Mouse (Mus musculus): ENCODE data around the gene Unc5b. TPM values are rescaled to one million over a fixed set of nuclear protein-coding genes. Genes with fewer than 3 reads are reported as not detected.

The Unc5b gene
- polyA plus RNA-seq, 1 experiment from 2014 or later: 2.4 TPM

DNA sequence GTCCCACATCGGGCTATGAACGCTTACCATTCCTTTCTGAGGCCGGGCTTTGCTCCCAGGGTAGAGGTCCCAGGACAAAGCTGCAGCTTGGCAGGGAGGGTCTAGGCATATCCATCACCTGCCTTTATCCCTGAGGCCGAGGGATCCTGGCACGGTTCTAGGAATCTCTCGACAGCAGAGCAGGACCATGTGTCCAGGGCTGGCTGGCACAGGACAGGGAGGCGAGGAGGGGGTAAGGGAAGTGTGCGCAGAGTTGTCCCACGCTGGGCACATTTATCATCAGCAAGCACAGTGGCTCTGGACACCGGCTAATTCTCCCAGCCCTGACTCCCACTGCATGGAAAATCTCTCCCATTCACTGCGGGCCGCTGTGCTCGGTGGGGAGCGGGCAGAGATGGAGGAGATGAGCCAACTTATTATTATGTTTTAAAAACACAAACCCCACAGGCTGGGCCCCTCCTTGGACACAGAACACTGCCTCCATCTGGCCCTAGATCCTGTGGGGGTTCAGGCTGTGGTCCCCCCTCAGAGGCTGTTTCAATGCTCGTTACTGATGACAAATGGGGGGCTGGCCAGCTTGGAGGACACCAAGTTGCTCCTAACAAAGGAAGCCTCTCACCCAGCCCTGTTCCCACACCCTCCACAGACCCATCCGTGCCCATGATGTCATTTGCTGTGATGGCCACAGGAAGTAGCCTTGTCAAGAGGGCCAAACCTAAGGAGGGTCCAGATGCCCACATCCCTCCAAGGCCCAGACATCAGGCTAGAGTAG is 43.9 kb downstream of the Unc5b start:
- H3K9me3 ChIP-seq (ENCODE audit: control insufficient read depth, low read length): no peaks in the 10 kb centered on the region
- H3K27me3 ChIP-seq (ENCODE audit: control insufficient read depth, insufficient read depth, low read length): no peaks in the 10 kb centered on the region
- DNase-seq (no peak), ATAC-seq (ENCODE audit: low FRiP score, low TSS enrichment) (no peak)
- H3K36me3 ChIP-seq (ENCODE audit: control insufficient read depth, insufficient read depth, low read length): no peaks in the 10 kb centered on the region
- 0 out of 2 replicates have a peak, but pooled peaks cover 2% of the 10 kb centered on the region for H3K4me1 ChIP-seq (ENCODE audit: control insufficient read depth, insufficient read depth, low read length)
- H3K27ac ChIP-seq (replicated peaks; ENCODE audit: low read depth, low read length): no peak overlapping the region
- no peak overlapping the region for H3K4me2 ChIP-seq (ENCODE audit: low read length)
- WGBS: 65% methylated on average over 16 of the region's 16 CpGs
- no peak overlapping the region for H3K9ac ChIP-seq (replicated peaks; ENCODE audit: low read length)
- no peak overlapping the region for H3K4me3 ChIP-seq (replicated peaks; ENCODE audit: low read depth, low read length)

DNA sequence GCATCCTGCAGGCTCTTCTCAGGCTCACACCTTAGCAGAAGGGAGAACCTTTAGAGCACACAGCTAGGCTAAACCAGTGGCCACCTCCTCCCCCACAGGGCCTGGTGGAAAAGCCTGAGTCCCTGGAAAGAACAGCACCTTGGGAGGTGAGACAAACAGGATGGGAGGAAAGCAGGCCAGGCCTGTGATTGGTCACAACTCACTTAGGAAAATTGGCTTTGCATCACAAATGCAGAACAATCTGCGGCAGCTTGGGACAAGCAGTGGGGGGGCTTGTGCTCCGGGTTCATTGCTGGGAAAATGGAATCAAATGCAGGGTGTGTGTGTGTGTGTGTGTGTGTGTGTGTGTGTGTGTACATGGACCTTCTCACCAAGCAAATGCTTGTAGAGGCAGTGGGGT is 47.8 kb downstream of the Unc5b start:
- ATAC-seq (ENCODE audit: low FRiP score, low TSS enrichment): no peak
- WGBS: 16% methylated on average over 2 of the region's 2 CpGs
- H3K36me3 ChIP-seq (ENCODE audit: control insufficient read depth, insufficient read depth, low read length): no peaks in the 10 kb centered on the region

DNA sequence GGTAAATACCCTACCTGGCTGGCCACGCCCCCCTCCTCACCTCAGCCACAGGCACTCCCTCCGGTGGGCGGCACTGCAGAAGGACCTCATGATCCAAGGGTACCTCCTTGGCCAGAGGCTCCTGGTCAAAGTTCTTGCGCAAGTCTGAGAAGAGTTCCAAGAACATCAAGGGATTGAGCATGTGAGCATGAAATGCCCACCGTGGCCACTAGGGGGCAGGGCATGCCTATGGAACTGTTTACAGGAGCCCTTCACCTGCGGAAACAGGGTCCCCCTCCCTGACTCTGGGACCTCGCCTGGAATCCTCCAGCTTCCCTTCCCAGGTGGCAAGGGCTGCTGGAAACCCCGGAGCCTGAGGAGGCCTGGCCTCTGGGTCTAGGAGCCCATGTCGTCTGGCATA is 51.8 kb downstream of the Unc5b start:
- Histone ChIP-seq H3K4me2 (ENCODE audit: low read length) (peak overlapping the region; percentile 13), H3K27ac (replicated peaks; ENCODE audit: low read depth, low read length) (no peak overlapping the region), H3K4me3 (replicated peaks; ENCODE audit: low read depth, low read length) (no peak overlapping the region), H3K36me3 (ENCODE audit: control insufficient read depth, insufficient read depth, low read length) (no peaks in the 10 kb centered on the region), H3K27me3 (ENCODE audit: control insufficient read depth, insufficient read depth, low read length) (peaks cover 4% of the 10 kb centered on the region; the same call in 1 of the 2 replicates), H3K9ac (replicated peaks; ENCODE audit: low read length) (no peak overlapping the region), H3K9me3 (ENCODE audit: control insufficient read depth, low read length) (no peaks in the 10 kb centered on the region), H3K4me1 (ENCODE audit: control insufficient read depth, insufficient read depth, low read length) (0 out of 2 replicates have a peak, but pooled peaks cover 2% of the 10 kb centered on the region)
- ATAC-seq (ENCODE audit: low FRiP score, low TSS enrichment) (peak; percentile 44; the same call in 1 of the 2 replicates), DNase-seq (peak; percentile 92)
- 8% methylated on average over 9 of the region's 9 CpGs for WGBS

More for the DNA sequence above, 47.8 kb downstream of the Unc5b start:
- H3K4me2 ChIP-seq (ENCODE audit: low read length): no peak overlapping the region
- 0 out of 2 replicates have a peak, but pooled peaks cover 2% of the 10 kb centered on the region for H3K4me1 ChIP-seq (ENCODE audit: control insufficient read depth, insufficient read depth, low read length)
- H3K27me3 ChIP-seq (ENCODE audit: control insufficient read depth, insufficient read depth, low read length): peaks cover 4% of the 10 kb centered on the region; the same call in 1 of the 2 replicates
- no peak overlapping the region for H3K27ac ChIP-seq (replicated peaks; ENCODE audit: low read depth, low read length)
- H3K9ac ChIP-seq (replicated peaks; ENCODE audit: low read length): no peak overlapping the region
- H3K4me3 ChIP-seq (replicated peaks; ENCODE audit: low read depth, low read length): no peak overlapping the region
- no peaks in the 10 kb centered on the region for H3K9me3 ChIP-seq (ENCODE audit: control insufficient read depth, low read length)
- DNase-seq: no peak

DNA sequence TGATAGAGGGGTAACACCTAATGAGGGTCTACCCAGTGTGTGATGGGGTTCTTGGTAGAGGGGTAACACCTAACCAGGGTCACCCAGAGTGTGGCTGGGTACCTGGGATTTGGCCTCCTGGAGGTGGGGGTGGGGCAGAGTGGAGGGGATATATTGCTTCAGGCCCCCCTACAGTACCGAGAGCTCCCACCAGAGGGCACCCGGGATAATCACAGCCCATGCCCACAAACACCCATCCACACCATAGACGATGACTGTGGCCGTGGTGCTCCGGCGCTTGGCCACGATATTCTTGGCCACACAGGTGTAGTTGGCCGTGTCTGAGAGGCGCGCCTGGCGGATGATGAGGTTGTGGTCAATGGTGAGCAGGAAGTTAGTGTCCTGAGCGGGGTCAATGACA is 52.8 kb downstream of the Unc5b start:
- no peak overlapping the region for H3K9ac ChIP-seq (replicated peaks; ENCODE audit: low read length)
- WGBS: 70% methylated on average over 12 of the region's 12 CpGs
- ATAC-seq (ENCODE audit: low FRiP score, low TSS enrichment): no peak

DNA sequence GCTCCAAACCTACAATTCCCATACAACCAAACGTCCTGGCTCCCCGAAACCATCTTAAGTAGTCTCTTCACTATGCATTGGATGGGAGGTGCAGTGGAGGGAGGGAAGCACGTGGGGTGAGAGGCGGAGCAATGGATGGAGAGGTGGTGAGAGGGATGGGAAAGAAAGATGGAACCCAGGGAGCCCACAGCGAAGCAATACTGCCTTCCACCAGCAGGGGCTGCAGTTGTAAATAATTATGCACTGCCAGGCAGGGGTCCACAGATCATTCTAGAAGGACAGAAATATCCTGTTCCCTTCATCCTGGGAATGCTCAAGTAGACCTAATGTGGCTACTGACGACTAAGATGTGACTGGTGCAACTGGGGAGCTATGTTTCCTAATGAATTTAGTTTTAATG is 55.9 kb downstream of the Unc5b start:
- ATAC-seq (ENCODE audit: low FRiP score, low TSS enrichment) (no peak), DNase-seq (peak; percentile 48)
- Histone ChIP-seq H3K4me1 (ENCODE audit: control insufficient read depth, insufficient read depth, low read length) (no peaks in the 10 kb centered on the region), H3K27me3 (ENCODE audit: control insufficient read depth, insufficient read depth, low read length) (no peaks in the 10 kb centered on the region), H3K9me3 (ENCODE audit: control insufficient read depth, low read length) (no peaks in the 10 kb centered on the region), H3K27ac (replicated peaks; ENCODE audit: low read depth, low read length) (no peak overlapping the region), H3K4me2 (ENCODE audit: low read length) (no peak overlapping the region), H3K9ac (replicated peaks; ENCODE audit: low read length) (no peak overlapping the region), H3K36me3 (ENCODE audit: control insufficient read depth, insufficient read depth, low read length) (no peaks in the 10 kb centered on the region), H3K4me3 (replicated peaks; ENCODE audit: low read depth, low read length) (no peak overlapping the region)
- 77% methylated on average over 6 of the region's 6 CpGs for WGBS

More for the DNA sequence above, 52.8 kb downstream of the Unc5b start:
- Histone ChIP-seq H3K27ac (replicated peaks; ENCODE audit: low read depth, low read length) (no peak overlapping the region), H3K4me2 (ENCODE audit: low read length) (no peak overlapping the region), H3K4me1 (ENCODE audit: control insufficient read depth, insufficient read depth, low read length) (0 out of 2 replicates have a peak, but pooled peaks cover 2% of the 10 kb centered on the region), H3K9me3 (ENCODE audit: control insufficient read depth, low read length) (no peaks in the 10 kb centered on the region), H3K4me3 (replicated peaks; ENCODE audit: low read depth, low read length) (no peak overlapping the region), H3K36me3 (ENCODE audit: control insufficient read depth, insufficient read depth, low read length) (no peaks in the 10 kb centered on the region), H3K27me3 (ENCODE audit: control insufficient read depth, insufficient read depth, low read length) (peaks cover 4% of the 10 kb centered on the region; the same call in 1 of the 2 replicates)
- DNase-seq: peak; percentile 71

DNA sequence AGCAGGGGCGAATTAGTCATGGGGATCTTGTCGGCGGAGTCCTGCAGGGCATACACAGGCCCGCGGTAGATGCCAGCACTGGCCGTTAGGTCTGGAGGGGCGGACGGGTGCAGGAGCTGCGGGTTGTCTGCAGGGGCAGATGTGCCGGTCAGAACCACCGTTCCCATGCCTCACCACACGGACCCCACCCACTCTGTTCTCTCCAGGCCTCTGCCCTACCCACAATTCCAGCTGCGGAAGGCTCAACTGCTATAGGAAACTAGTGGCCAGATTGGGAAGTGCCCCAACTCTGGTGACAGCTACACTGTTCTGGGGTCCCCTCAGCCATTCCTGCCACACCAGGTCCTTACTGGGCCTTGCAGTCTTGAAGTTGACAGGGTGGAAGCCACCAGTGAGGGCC is 56.8 kb downstream of the Unc5b start:
- Histone ChIP-seq H3K4me1 (ENCODE audit: control insufficient read depth, insufficient read depth, low read length) (no peaks in the 10 kb centered on the region), H3K9me3 (ENCODE audit: control insufficient read depth, low read length) (no peaks in the 10 kb centered on the region), H3K27ac (replicated peaks; ENCODE audit: low read depth, low read length) (no peak overlapping the region), H3K9ac (replicated peaks; ENCODE audit: low read length) (no peak overlapping the region), H3K27me3 (ENCODE audit: control insufficient read depth, insufficient read depth, low read length) (no peaks in the 10 kb centered on the region), H3K36me3 (ENCODE audit: control insufficient read depth, insufficient read depth, low read length) (no peaks in the 10 kb centered on the region), H3K4me3 (replicated peaks; ENCODE audit: low read depth, low read length) (no peak overlapping the region), H3K4me2 (ENCODE audit: low read length) (no peak overlapping the region)
- 90% methylated on average over 13 of the region's 13 CpGs for WGBS
- ATAC-seq (ENCODE audit: low FRiP score, low TSS enrichment): no peak
- DNase-seq: no peak

DNA sequence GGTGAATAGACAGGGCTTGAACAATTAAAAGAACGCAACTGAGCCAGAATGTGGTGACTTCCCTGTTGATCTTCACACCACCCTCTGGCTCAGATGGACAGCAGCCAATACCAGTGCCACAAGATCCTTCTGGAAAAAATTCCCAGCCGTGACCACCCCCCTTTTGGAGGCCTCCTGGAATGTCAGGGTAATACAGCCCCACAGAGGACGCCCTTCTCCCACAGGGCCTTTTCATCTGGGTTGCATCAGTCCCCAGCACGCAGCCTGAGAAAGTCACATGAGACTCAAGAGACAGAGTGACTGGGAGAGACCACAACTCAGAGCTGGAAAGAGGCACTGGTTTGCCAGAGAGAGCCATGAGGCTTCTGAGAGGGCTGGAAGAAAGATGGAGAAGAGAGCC is 60.5 kb downstream of the Unc5b start:
- ATAC-seq (ENCODE audit: low FRiP score, low TSS enrichment): no peak
- WGBS: 74% methylated on average over 4 of the region's 4 CpGs
- H3K27me3 ChIP-seq (ENCODE audit: control insufficient read depth, insufficient read depth, low read length): no peaks in the 10 kb centered on the region
- H3K9ac ChIP-seq (replicated peaks; ENCODE audit: low read length): no peak overlapping the region
- no peaks in the 10 kb centered on the region for H3K9me3 ChIP-seq (ENCODE audit: control insufficient read depth, low read length)
- H3K4me3 ChIP-seq (replicated peaks; ENCODE audit: low read depth, low read length): no peak overlapping the region
- H3K4me1 ChIP-seq (ENCODE audit: control insufficient read depth, insufficient read depth, low read length): no peaks in the 10 kb centered on the region
- H3K4me2 ChIP-seq (ENCODE audit: low read length): no peak overlapping the region
- H3K36me3 ChIP-seq (ENCODE audit: control insufficient read depth, insufficient read depth, low read length): no peaks in the 10 kb centered on the region
- no peak overlapping the region for H3K27ac ChIP-seq (replicated peaks; ENCODE audit: low read depth, low read length)
- DNase-seq: no peak

DNA sequence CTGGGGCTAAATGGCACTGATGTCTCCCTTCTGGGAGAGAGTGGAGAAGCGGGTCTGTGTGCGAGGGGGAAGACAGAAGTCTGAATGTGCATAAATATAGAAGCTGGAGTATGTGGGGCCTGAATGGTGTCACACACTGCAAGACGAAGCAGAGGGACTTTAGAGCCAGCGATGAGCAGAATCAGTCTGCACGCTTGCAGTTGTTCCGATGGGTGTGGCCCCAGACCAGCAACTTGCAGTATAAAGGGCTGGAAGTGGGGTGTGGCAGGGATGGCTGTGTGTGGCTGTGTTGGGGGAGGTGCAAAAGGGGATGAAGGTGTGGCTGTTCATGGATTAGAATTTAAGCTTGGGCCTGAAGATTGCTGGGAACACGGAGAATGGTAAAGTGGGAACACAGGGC is 62.8 kb downstream of the Unc5b start:
- no peak for ATAC-seq (ENCODE audit: low FRiP score, low TSS enrichment)
- DNase-seq: no peak
- Histone ChIP-seq H3K9me3 (ENCODE audit: control insufficient read depth, low read length) (no peaks in the 10 kb centered on the region), H3K4me3 (replicated peaks; ENCODE audit: low read depth, low read length) (no peak overlapping the region), H3K27ac (replicated peaks; ENCODE audit: low read depth, low read length) (no peak overlapping the region), H3K4me1 (ENCODE audit: control insufficient read depth, insufficient read depth, low read length) (no peaks in the 10 kb centered on the region), H3K4me2 (ENCODE audit: low read length) (no peak overlapping the region), H3K27me3 (ENCODE audit: control insufficient read depth, insufficient read depth, low read length) (no peaks in the 10 kb centered on the region), H3K9ac (replicated peaks; ENCODE audit: low read length) (no peak overlapping the region), H3K36me3 (ENCODE audit: control insufficient read depth, insufficient read depth, low read length) (no peaks in the 10 kb centered on the region)
- 86% methylated on average over 7 of the region's 7 CpGs for WGBS

DNA sequence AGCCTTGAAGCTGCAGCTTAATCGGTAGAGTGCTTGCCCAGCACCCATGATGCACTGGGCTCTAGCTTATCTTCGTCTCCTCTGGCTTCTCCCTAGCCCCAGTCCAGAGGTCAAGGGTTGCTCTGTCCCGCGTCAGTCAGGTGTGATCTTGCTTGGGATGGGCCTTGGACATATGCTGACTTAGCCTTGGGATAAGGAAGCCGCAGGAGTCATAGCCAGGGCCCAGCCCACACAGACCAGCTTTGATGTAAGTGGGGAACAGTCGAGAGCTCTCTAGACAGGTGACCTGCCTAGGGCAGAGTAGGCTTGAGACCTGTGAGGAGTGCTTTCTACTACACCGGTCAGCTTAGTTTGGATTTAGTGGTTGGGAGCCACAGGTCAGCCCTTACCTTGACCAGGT is 64.0 kb downstream of the Unc5b start:
- 90% methylated on average over 7 of the region's 7 CpGs for WGBS
- H3K27me3 ChIP-seq (ENCODE audit: control insufficient read depth, insufficient read depth, low read length): no peaks in the 10 kb centered on the region
- H3K9ac ChIP-seq (replicated peaks; ENCODE audit: low read length): no peak overlapping the region
- no peaks in the 10 kb centered on the region for H3K9me3 ChIP-seq (ENCODE audit: control insufficient read depth, low read length)
- H3K4me2 ChIP-seq (ENCODE audit: low read length): no peak overlapping the region
- no peaks in the 10 kb centered on the region for H3K4me1 ChIP-seq (ENCODE audit: control insufficient read depth, insufficient read depth, low read length)
- DNase-seq: no peak
- H3K4me3 ChIP-seq (replicated peaks; ENCODE audit: low read depth, low read length): no peak overlapping the region
- no peaks in the 10 kb centered on the region for H3K36me3 ChIP-seq (ENCODE audit: control insufficient read depth, insufficient read depth, low read length)
- no peak overlapping the region for H3K27ac ChIP-seq (replicated peaks; ENCODE audit: low read depth, low read length)
- no peak for ATAC-seq (ENCODE audit: low FRiP score, low TSS enrichment)

Measured in midbrain, embryonic 14.5 days (tissue).